Mouse (Mus musculus) midbrain, embryonic 15.5 days (tissue): ENCODE data around the gene Rbfox2. TPM values are rescaled to one million over a fixed set of nuclear protein-coding genes. Genes with fewer than 3 reads are reported as not detected.
A peak's percentile ranks its signal among the peaks of the same experiment; 100 is the strongest.

Experiments
- ATAC-seq: fragments of 200-750 bp; cut with Nextera tagmentation; replicated peaks from 2 replicates; pipeline ENCODE4 v1.8.0; 2017; ENCODE audit warnings: moderate TSS enrichment
- H3K27ac ChIP-seq: fragments of 300-500 bp; sonication (generic); 2 replicates; pipeline ENCODE4 v1.5.1; 2015; ENCODE audit warnings: mild to moderate bottlenecking, inconsistent platforms
- H3K27me3 ChIP-seq: fragments of 300-500 bp; sonication (generic); replicated peaks from 2 replicates; pipeline ENCODE4 v1.6.1; 2015; ENCODE audit warnings: inconsistent platforms
- H3K36me3 ChIP-seq: fragments of 300-500 bp; sonication (generic); replicated peaks from 2 replicates; pipeline ENCODE4 v1.6.1; 2015; ENCODE audit warnings: inconsistent platforms
- H3K4me1 ChIP-seq: fragments of 300-500 bp; sonication (generic); 2 replicates; pipeline ENCODE4 v1.6.1; 2015; ENCODE audit warnings: inconsistent platforms
- H3K4me2 ChIP-seq: fragments of 300-500 bp; sonication (generic); 2 replicates; pipeline ENCODE4 v1.6.1; 2015; ENCODE audit warnings: inconsistent platforms, mild to moderate bottlenecking, moderate library complexity
- H3K4me3 ChIP-seq: fragments of 300-500 bp; sonication (generic); 2 replicates; pipeline ENCODE4 v1.5.1; 2015; ENCODE audit warnings: mild to moderate bottlenecking, inconsistent platforms
- H3K9ac ChIP-seq: fragments of 300-500 bp; sonication (generic); 2 replicates; pipeline ENCODE4 v1.6.1; 2015; ENCODE audit warnings: mild to moderate bottlenecking, inconsistent platforms
- H3K9me3 ChIP-seq: fragments of 300-500 bp; sonication (generic); 2 replicates; pipeline ENCODE4 v1.6.1; 2016; ENCODE audit warnings: inconsistent platforms
- WGBS: fragments of 180-500 bp; shearing (Covaris S2); methylation state at CpG from one replicate; pipeline ENCODE4 v1.1.7; 2015; ENCODE audit warnings: mixed read lengths; 5-methylcytosine and 5-hydroxymethylcytosine counted together
- polyA plus RNA-seq: library from polyadenylated mRNA; unstranded; fragments of >200 nt; fragmentation: Nextera tagmentation; extraction: Ambion mirVana; gene quantifications from 2 replicates; pipeline ENCODE4 v1.2.1, GENCODE M21; 2015

The Rbfox2 gene
- polyA plus RNA-seq, 1 experiment from 2014 or later: 185 TPM

DNA sequence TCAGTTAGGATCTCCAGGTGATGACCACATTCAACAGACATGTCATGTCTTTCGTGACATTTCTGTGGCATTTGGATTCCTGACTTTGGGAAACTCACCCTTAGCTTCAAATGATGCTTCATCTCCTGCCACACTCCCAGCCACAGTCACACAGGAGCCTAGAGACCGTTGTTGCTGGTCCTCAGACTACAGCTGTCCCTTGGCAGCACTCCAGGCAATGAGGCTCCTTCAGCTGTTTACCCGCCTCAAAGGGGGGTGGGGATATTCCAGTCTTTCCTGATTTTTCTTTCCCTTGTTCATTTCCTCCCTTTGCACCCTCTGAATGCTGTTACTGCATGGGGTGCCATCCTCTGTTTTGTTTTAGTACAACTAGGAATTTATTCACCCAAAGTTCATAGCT lies 150.3 kb downstream of the Rbfox2 start:
- no peak for ATAC-seq
- Histone ChIP-seq H3K4me2 (no peak overlapping the region), H3K4me3 (no peak overlapping the region), H3K9ac (no peak overlapping the region), H3K27ac (0 out of 2 replicates have a peak overlapping the region, but pooled peaks have one; percentile 6), H3K36me3 (no peaks in the 10 kb centered on the region), H3K9me3 (no peaks in the 10 kb centered on the region), H3K27me3 (no peaks in the 10 kb centered on the region), H3K4me1 (peaks cover 20% of the 10 kb centered on the region)
- WGBS: 43% methylated on average over 3 of the region's 3 CpGs

DNA sequence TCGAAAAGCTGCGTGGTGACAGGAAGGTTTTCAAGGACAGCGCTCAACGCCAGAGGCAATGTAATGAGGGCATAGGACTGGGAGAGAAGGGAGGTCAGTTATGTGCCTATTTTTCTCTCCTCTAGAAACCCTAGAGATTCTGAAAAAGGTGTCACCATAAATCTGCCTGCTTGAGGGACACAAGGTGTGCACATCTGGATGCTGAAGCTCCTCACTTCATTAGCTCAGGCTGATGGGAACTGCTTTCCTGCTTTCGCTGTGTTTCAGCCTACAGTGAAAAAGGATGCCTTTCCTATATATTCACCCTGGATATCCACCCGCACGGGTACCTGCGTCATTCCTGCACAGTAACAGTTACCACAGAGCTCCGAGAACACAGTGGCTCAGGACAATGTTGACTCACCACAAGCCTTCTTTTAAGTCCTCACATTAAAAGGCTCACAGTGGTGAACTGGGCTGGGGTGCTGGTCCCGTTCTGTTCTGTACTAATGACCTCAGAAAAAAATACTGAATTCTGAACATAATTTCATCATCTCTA lies 152.5 kb downstream of the Rbfox2 start:
- Histone ChIP-seq H3K36me3 (no peaks in the 10 kb centered on the region), H3K4me2 (peak overlapping the region; percentile 79), H3K9me3 (no peaks in the 10 kb centered on the region), H3K4me3 (peak overlapping the region; percentile 64; the same call in 1 of the 2 replicates), H3K27me3 (no peaks in the 10 kb centered on the region), H3K9ac (no peak overlapping the region), H3K4me1 (peaks cover 34% of the 10 kb centered on the region), H3K27ac (peak overlapping the region; percentile 97)
- peak; percentile 3; the same call in 1 of the 2 replicates for ATAC-seq
- 68% methylated on average over 10 of the region's 10 CpGs for WGBS

DNA sequence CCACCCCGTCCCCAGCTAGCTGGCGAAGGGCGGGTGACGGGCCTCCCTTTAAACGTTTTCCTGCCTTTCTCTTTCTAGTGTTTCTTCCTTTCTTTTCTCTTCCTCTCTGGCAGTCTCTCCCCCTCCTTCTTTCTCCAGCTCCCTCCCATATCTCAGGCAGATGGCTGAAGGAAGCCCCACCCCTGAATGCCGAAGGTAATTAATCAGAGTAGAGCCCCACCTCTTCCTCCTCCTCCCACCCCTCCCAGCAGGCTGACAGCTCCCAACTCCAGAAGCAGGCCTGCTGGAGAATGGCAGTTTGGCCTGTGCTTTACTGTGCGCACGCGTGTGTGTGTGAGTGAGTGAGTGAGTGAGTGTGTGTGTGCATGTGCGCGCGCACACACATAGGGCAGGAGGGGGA lies 153.2 kb downstream of the Rbfox2 start:
- under 1% methylated on average over 12 of the region's 12 CpGs for WGBS
- peaks cover 41% of the 10 kb centered on the region for H3K4me1 ChIP-seq
- H3K9me3 ChIP-seq: no peaks in the 10 kb centered on the region
- H3K36me3 ChIP-seq: no peaks in the 10 kb centered on the region
- ATAC-seq: peak; percentile 94
- no peaks in the 10 kb centered on the region for H3K27me3 ChIP-seq
- H3K4me3 ChIP-seq: peak overlapping the region; percentile 64
- H3K27ac ChIP-seq: peak overlapping the region; percentile 97
- H3K4me2 ChIP-seq: peak overlapping the region; percentile 79
- H3K9ac ChIP-seq: peak overlapping the region; percentile 78

DNA sequence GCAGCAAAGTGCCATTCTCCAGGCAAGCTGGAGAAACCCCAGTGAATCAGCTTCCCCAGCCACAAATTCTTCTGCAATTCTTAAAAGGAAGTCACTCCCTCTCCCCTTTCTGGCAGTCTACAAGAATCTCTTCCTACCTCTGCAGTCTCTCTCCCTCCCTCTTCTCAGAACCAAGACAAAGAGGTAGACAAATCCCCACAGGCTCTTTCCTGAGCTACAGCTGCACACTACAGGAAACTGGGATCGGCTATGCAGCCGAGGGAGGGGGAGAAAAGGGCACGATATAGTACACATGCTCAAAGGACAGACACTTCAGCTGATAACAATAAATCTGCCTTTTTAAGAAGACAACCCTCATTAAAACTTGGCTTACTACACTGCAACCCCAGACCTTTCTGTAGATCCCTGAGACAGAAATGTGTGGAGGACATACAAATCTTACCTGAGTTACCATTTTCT lies 153.7 kb downstream of the Rbfox2 start:
- H3K9ac ChIP-seq: peak overlapping the region; percentile 78
- H3K4me1 ChIP-seq: peaks cover 45% of the 10 kb centered on the region
- H3K27ac ChIP-seq: peak overlapping the region; percentile 97
- WGBS: 0% methylated on average over 3 of the region's 3 CpGs
- H3K4me3 ChIP-seq: peak overlapping the region; percentile 64
- peak; percentile 77 for ATAC-seq
- H3K9me3 ChIP-seq: no peaks in the 10 kb centered on the region
- peak overlapping the region; percentile 79 for H3K4me2 ChIP-seq
- no peaks in the 10 kb centered on the region for H3K27me3 ChIP-seq
- no peaks in the 10 kb centered on the region for H3K36me3 ChIP-seq

DNA sequence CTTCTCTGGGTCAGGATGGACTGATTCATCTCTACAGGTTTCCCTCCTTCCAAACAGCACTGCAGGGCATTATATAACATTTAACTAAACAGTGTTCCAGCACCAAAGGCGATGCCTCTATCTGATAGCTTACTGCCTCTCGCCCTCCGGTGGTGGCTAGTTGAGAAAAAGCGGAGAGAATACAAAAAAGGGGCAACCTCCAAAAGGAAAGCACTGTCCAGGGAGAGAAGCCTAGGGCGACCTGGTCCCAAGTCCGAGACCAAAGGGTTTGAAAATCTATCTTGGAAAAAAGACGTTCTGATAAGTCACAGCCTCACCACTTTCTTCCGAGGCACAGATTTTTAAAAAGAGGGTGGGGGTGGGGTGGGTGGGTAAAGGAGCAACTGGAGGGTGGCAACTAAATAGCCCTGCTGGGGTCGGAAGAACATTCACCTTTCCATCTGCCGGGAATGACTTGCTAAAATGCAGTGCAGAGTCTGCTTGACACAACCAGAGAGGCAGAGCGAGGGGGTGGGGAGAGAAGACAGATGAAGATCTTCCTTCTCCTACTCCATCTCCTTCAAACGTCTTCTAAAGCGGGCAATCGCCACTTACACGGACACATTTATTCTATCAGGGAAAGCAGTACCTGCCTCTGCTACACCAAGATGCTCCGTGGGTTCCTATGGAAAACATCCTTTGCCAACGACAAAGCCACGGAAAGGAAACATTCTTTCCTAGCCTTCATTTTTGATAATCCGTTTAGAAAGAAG lies 154.3 kb downstream of the Rbfox2 start:
- Histone ChIP-seq H3K9ac (peak overlapping the region; percentile 78), H3K4me3 (peak overlapping the region; percentile 64), H3K4me2 (peak overlapping the region; percentile 79), H3K27me3 (no peaks in the 10 kb centered on the region), H3K27ac (peak overlapping the region; percentile 97), H3K4me1 (peaks cover 49% of the 10 kb centered on the region), H3K9me3 (no peaks in the 10 kb centered on the region), H3K36me3 (no peaks in the 10 kb centered on the region)
- WGBS: 1% methylated on average over 19 of the region's 19 CpGs
- no peak for ATAC-seq

DNA sequence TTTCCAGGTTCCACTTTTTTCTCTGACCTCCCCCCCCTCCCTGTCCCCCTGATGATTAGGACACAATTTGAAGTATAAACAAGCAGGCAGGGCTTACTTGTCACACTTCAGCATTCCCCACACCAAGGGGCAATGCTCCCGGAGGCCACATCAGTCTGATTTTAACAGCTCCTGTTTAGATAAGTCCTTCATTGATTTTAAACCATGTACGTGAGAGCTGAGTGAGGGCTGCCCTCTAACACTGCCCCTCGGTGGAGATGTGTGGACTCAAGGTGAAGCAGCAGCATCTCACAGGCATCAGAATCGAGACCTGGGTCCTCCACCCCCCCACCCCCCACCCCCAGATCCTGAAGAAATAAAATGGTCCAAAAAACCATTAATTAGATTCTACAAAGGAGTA lies 155.0 kb downstream of the Rbfox2 start:
- no peaks in the 10 kb centered on the region for H3K9me3 ChIP-seq
- peak overlapping the region; percentile 79 for H3K4me2 ChIP-seq
- H3K27me3 ChIP-seq: no peaks in the 10 kb centered on the region
- peak overlapping the region; percentile 78 for H3K9ac ChIP-seq
- H3K36me3 ChIP-seq: no peaks in the 10 kb centered on the region
- peak overlapping the region; percentile 97 for H3K27ac ChIP-seq
- WGBS: 4% methylated on average over 4 of the region's 4 CpGs
- H3K4me3 ChIP-seq: peak overlapping the region; percentile 64
- ATAC-seq: no peak
- H3K4me1 ChIP-seq: peaks cover 52% of the 10 kb centered on the region

DNA sequence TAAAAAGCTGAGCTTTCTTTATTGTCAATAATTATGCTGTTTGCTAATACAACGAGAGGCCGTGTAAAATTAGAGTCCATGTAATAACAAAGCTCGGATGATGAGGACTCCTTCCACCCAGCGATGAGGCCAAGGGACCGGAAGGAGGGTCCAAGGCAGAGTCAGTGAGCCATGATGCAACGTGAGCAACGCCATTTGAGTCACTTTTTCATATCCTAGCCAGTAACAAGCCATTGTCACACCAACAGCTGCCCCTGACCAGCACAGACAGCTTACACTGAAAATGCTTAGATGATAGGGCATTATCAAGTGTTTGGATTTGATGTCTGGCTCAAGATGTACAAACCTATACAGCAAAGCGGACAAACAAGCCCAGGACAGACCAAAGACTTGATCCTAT lies 155.6 kb downstream of the Rbfox2 start:
- no peaks in the 10 kb centered on the region for H3K9me3 ChIP-seq
- H3K4me2 ChIP-seq: peak overlapping the region; percentile 79
- no peak for ATAC-seq
- peak overlapping the region; percentile 64 for H3K4me3 ChIP-seq
- H3K9ac ChIP-seq: peak overlapping the region; percentile 78
- no peaks in the 10 kb centered on the region for H3K27me3 ChIP-seq
- no peaks in the 10 kb centered on the region for H3K36me3 ChIP-seq
- H3K27ac ChIP-seq: peak overlapping the region; percentile 97
- WGBS: 26% methylated on average over 8 of the region's 8 CpGs
- H3K4me1 ChIP-seq: peaks cover 52% of the 10 kb centered on the region

DNA sequence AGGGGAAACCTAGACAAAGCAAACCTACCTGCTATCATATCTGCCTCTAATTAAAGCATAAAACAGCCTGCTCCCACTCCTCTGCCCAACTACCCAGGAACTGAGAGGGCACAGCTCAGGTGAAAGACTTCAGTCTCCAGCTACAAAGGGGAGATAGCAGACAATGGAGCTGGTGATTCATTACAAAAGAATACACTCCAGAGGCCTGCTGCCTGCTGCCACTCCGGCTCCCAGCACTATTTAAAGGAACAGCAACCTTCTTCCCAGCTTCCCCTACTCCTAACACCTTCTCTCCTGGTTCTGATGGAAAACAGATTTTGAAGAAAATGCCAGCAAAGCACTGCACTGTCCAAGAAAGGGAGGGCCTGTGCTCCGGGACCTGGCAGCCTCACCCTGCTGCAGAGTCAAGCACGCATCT lies 156.4 kb downstream of the Rbfox2 start:
- WGBS: 5% methylated on average over 3 of the region's 3 CpGs

DNA sequence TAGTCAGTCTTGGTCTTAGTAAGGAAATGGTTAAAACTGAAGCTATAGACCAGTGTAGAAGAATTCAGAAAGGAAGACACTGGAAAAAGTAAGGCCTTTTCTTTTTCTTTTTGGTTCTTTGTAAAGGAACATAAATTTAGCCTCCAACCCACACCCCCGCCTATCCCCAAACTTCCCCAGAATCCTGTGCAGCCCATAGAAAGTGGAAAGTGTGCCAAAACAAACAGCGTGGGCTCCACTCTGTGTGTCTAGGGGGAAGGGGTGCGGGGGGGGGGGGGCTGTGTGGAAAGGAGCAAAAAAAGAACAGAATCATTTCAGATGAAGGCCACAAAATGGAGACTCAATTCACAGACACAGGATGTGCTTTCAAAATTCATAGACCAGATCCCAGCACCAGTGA lies 156.8 kb downstream of the Rbfox2 start:
- Histone ChIP-seq H3K9me3 (no peaks in the 10 kb centered on the region), H3K36me3 (no peaks in the 10 kb centered on the region), H3K4me3 (peak overlapping the region; percentile 64), H3K4me1 (peaks cover 60% of the 10 kb centered on the region), H3K9ac (peak overlapping the region; percentile 78), H3K4me2 (peak overlapping the region; percentile 79), H3K27ac (peak overlapping the region; percentile 88), H3K27me3 (no peaks in the 10 kb centered on the region)
- WGBS: 13% methylated on average over 3 of the region's 3 CpGs
- ATAC-seq: no peak

More for the DNA sequence above, 156.4 kb downstream of the Rbfox2 start:
- ATAC-seq: no peak
- Histone ChIP-seq H3K4me1 (peaks cover 56% of the 10 kb centered on the region), H3K27me3 (no peaks in the 10 kb centered on the region), H3K4me3 (peak overlapping the region; percentile 64), H3K9ac (peak overlapping the region; percentile 78), H3K27ac (peak overlapping the region; percentile 88), H3K4me2 (peak overlapping the region; percentile 79), H3K9me3 (no peaks in the 10 kb centered on the region), H3K36me3 (no peaks in the 10 kb centered on the region)

DNA sequence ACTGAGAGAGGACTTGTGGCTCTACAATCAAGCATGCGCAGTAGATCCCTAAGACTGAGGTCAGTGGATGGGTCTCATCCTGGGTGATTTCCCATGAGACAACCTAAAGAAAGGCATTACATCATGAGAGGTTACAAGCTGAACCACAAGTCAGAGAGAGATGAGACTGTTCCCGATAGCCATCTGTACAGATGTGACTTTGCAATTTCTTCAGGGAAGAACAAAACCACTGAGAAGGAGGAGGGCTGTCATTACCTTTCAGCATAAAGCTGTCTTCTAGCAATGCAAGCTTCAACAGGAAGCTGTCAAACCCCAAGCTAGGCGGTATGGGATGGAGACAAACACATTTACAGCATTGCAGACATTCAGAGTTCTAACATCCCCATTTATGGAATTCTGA lies 157.3 kb downstream of the Rbfox2 start:
- peak overlapping the region; percentile 79 for H3K4me2 ChIP-seq
- H3K4me3 ChIP-seq: peak overlapping the region; percentile 64
- no peaks in the 10 kb centered on the region for H3K27me3 ChIP-seq
- H3K4me1 ChIP-seq: peaks cover 63% of the 10 kb centered on the region
- H3K36me3 ChIP-seq: no peaks in the 10 kb centered on the region
- peak overlapping the region; percentile 78 for H3K9ac ChIP-seq
- H3K27ac ChIP-seq: peak overlapping the region; percentile 88; the same call in 1 of the 2 replicates
- no peaks in the 10 kb centered on the region for H3K9me3 ChIP-seq
- ATAC-seq: no peak
- WGBS: 62% methylated on average over 3 of the region's 3 CpGs

DNA sequence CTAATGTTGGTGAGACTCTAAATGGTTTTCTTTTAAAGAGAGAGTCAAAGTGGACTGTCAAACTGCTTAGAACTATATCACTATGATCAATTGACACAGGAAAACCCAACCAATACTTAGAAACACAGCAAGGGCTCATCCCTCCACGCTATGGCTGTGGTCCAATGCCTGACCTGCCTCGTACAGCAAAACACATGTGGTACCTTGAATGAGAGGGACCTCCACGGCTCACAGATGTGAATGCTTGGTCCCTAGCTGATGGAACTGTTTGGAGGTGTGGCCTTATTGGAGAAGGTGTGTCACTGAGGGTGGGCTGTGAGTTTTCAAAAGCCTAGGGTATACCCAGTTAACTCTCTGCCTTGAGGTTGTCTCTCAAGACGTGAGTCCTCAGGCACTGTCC lies 159.9 kb downstream of the Rbfox2 start:
- no peaks in the 10 kb centered on the region for H3K36me3 ChIP-seq
- no peak overlapping the region for H3K27ac ChIP-seq
- 86% methylated on average over 4 of the region's 4 CpGs for WGBS
- H3K4me2 ChIP-seq: peak overlapping the region; percentile 11; the same call in 1 of the 2 replicates
- H3K4me3 ChIP-seq: no peak overlapping the region
- no peaks in the 10 kb centered on the region for H3K27me3 ChIP-seq
- H3K9me3 ChIP-seq: no peaks in the 10 kb centered on the region
- H3K4me1 ChIP-seq: peaks cover 76% of the 10 kb centered on the region
- ATAC-seq: no peak
- H3K9ac ChIP-seq: no peak overlapping the region

DNA sequence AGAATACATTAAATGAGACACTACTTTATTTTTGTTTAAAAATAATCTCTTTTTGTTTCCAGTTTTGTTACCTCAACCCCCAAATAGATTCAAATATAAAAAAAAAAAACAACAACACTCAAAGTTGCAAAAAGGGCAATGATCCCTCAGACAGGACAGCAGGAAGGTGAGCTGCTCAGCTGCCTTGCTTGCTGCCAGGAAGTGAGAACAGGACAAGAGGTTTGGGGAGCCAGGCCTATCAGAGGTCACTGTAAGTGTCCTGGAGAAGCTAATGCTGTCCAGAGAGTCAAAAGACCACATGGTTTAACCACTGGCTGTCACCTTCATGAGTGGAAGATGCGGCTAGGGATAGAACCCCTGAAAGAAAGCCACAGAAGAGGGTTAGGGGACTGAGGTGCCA lies 161.8 kb downstream of the Rbfox2 start:
- no peak overlapping the region for H3K9ac ChIP-seq
- H3K27me3 ChIP-seq: no peaks in the 10 kb centered on the region
- H3K4me1 ChIP-seq: peaks cover 83% of the 10 kb centered on the region
- no peak overlapping the region for H3K4me3 ChIP-seq
- H3K27ac ChIP-seq: no peak overlapping the region
- ATAC-seq: no peak
- 97% methylated on average over 1 of the region's 1 CpGs for WGBS
- H3K9me3 ChIP-seq: no peaks in the 10 kb centered on the region
- H3K36me3 ChIP-seq: no peaks in the 10 kb centered on the region
- no peak overlapping the region for H3K4me2 ChIP-seq
